ENCODE assay signal across 8 mouse cellular contexts in genomic region chr4:141139116-141139970, GRCm38 (mm10). TPM values are rescaled to one million over a fixed set of nuclear protein-coding genes. Genes with fewer than 3 reads are reported as not detected.
A peak's percentile ranks its signal among the peaks of the same experiment; 100 is the strongest.
DNase-seq lines count a peak whose midpoint lies in the region; ATAC-seq lines count a peak whose summit lies in the region.

Gene Szrd1 (minus strand): TSS chr4:141139775.

- H3K4me2 ChIP-seq in heart, embryonic 14.5 days (ENCODE audit: low read length), result peak within 1 kb of the TSS; percentile 75
- H3K4me2 ChIP-seq in liver, embryonic 13.5 days, result peak within 1 kb of the TSS; percentile 97
- peak within 1 kb of the TSS; percentile 82 for H3K4me2 ChIP-seq in stomach, embryonic 16.5 days (ENCODE audit: low read depth, low read length)

- WGBS in heart, embryonic 14.5 days, result under 1% methylated on average over 63 of the region's 63 CpGs
- WGBS in liver, embryonic 13.5 days (ENCODE audit: insufficient replicate concordance), result under 1% methylated on average over 63 of the region's 63 CpGs
- WGBS in stomach, embryonic 16.5 days, result under 1% methylated on average over 62 of the region's 63 CpGs

- no peaks in the 10 kb centered on the region for H3K27me3 ChIP-seq in heart, embryonic 14.5 days (ENCODE audit: control insufficient read depth, insufficient read depth, low read length)
- H3K27me3 ChIP-seq in liver, embryonic 13.5 days, result no peaks in the 10 kb centered on the region
- no peaks in the 10 kb centered on the region for H3K27me3 ChIP-seq in stomach, embryonic 16.5 days (ENCODE audit: control insufficient read depth, insufficient read depth, low read length)

- peak within 1 kb of the TSS; percentile 94 for H3K27ac ChIP-seq in brown adipose tissue, adult 24 weeks (replicated peaks; ENCODE audit: low read depth, low read length)
- H3K27ac ChIP-seq in heart, embryonic 14.5 days (replicated peaks in 1 of 2; ENCODE audit: control insufficient read depth in 1 of 2, insufficient read depth in 1 of 2, low read depth in 2 of 2, low read length in 2 of 2), result peak within 1 kb of the TSS; percentile 81 to 94
- peak within 1 kb of the TSS; percentile 92 for H3K27ac ChIP-seq in liver, embryonic 13.5 days
- peak within 1 kb of the TSS; percentile 97 for H3K27ac ChIP-seq in stomach, embryonic 16.5 days (ENCODE audit: low read length)

- peak; percentile 94 for ATAC-seq in heart, embryonic 14.5 days (ENCODE audit: insufficient number of reproducible peaks, insufficient read depth, low FRiP score, low read depth)
- peak; percentile 94 for ATAC-seq in liver, embryonic 13.5 days (ENCODE audit: low read depth)
- peak; percentile 95 for ATAC-seq in stomach, embryonic 16.5 days (ENCODE audit: insufficient read depth, low FRiP score)

- peak; percentile 100 for DNase-seq in CD4-positive, CD25-positive, alpha-beta regulatory T cell, adult 2 months (ENCODE audit: low read depth, low spot score)
- peak; percentile 90 for DNase-seq in fibroblast of lung, adult 2 months (ENCODE audit: low read depth)
- DNase-seq in kidney, postnatal 14 days, result peak; percentile 99
- peak; percentile 99 for DNase-seq in liver, embryonic 13.5 days
- DNase-seq in neural tube, embryonic 10.5 days (ENCODE audit: extremely low spot score, low spot score), result peak; percentile 99

- H3K4me1 ChIP-seq in brown adipose tissue, adult 24 weeks (ENCODE audit: control insufficient read depth, insufficient read depth, insufficient read length, low read length), result peaks cover 29% of the 10 kb centered on the region
- peaks cover 23 to 35% of the 10 kb centered on the region in 2 experiments for H3K4me1 ChIP-seq in heart, embryonic 14.5 days (ENCODE audit: control insufficient read depth in 2 of 2, insufficient read depth in 2 of 2, low read length in 2 of 2)
- peaks cover 49% of the 10 kb centered on the region for H3K4me1 ChIP-seq in liver, embryonic 13.5 days (replicated peaks)
- H3K4me1 ChIP-seq in stomach, embryonic 16.5 days (ENCODE audit: control insufficient read depth, insufficient read depth, low read length), result peaks cover 33% of the 10 kb centered on the region

- H3K4me3 ChIP-seq in brown adipose tissue, adult 24 weeks (ENCODE audit: insufficient read depth, low read depth, low read length), result peak within 1 kb of the TSS; percentile 90
- peak within 1 kb of the TSS; percentile 80 to 92 for H3K4me3 ChIP-seq in heart, embryonic 14.5 days (ENCODE audit: control insufficient read depth in 1 of 2, insufficient read depth in 1 of 2, low read depth in 1 of 2, low read length in 2 of 2)
- H3K4me3 ChIP-seq in liver, embryonic 13.5 days (replicated peaks), result peak within 1 kb of the TSS; percentile 95
- H3K4me3 ChIP-seq in stomach, embryonic 16.5 days (replicated peaks; ENCODE audit: low read length), result peak within 1 kb of the TSS; percentile 81

- no peaks in the 10 kb centered on the region for H3K9me3 ChIP-seq in heart, embryonic 14.5 days (ENCODE audit: control insufficient read depth, low read length)
- no peaks in the 10 kb centered on the region for H3K9me3 ChIP-seq in liver, embryonic 13.5 days (replicated peaks)
- no peaks in the 10 kb centered on the region for H3K9me3 ChIP-seq in stomach, embryonic 16.5 days (replicated peaks; ENCODE audit: control insufficient read depth, low read length)

- no peaks in the 10 kb centered on the region for H3K36me3 ChIP-seq in heart, embryonic 14.5 days (ENCODE audit: control insufficient read depth, insufficient read depth, low read length)
- H3K36me3 ChIP-seq in liver, embryonic 13.5 days, result peaks cover 6% of the 10 kb centered on the region; the same call in 1 of the 2 replicates
- H3K36me3 ChIP-seq in stomach, embryonic 16.5 days (ENCODE audit: control insufficient read depth, insufficient read depth, low read length), result no peaks in the 10 kb centered on the region

- H3K9ac ChIP-seq in heart, embryonic 14.5 days (ENCODE audit: low read length), result peak within 1 kb of the TSS; percentile 88
- peak within 1 kb of the TSS; percentile 93 for H3K9ac ChIP-seq in liver, embryonic 13.5 days
- H3K9ac ChIP-seq in stomach, embryonic 16.5 days (ENCODE audit: low read length), result peak within 1 kb of the TSS; percentile 95

RNA-seq across cellular contexts. Expression of gene Szrd1, which starts in this region (rescaled TPM):
- polyA plus RNA-seq in brown adipose tissue, adult 24 weeks (2012; ENCODE audit: insufficient read depth, insufficient read length, missing spikeins), result 52.2 and 85.4 TPM in 2 replicates
- polyA plus RNA-seq in heart, embryonic 14.5 days (2014; fragmentation: Nextera tagmentation; extraction: Ambion mirVana), result 20.8 and 24.0 TPM in 2 replicates
- polyA plus RNA-seq in liver, embryonic 13.5 days (2015; fragmentation: Nextera tagmentation; extraction: Ambion mirVana), result 21.2 and 22.5 TPM in 2 replicates
- 51.6 and 53.0 TPM in 2 replicates for polyA plus RNA-seq in stomach, embryonic 16.5 days (2015; fragmentation: Nextera tagmentation; extraction: Ambion mirVana)

Comparison
In these comparisons a context has a peak if more than half of its experiments do, and no peak if none do; other contexts are left out.
1. Peak in every context shown above with its lines: DNase-seq, ATAC-seq, H3K4me3 ChIP-seq and H3K27ac ChIP-seq.